Mouse (Mus musculus) hindbrain, embryonic 11.5 days (tissue): ENCODE data around the gene Arhgdia. TPM values are rescaled to one million over a fixed set of nuclear protein-coding genes. Genes with fewer than 3 reads are reported as not detected.

Source experiments
- ATAC-seq: fragments of 200-750 bp; cut with Nextera tagmentation; 2 replicates; pipeline ENCODE4 v1.8.0; 2017; ENCODE audit warnings: mild to moderate bottlenecking, moderate TSS enrichment, moderate library complexity; ENCODE audit not compliant: low FRiP score
- DNase-seq: peaks from one replicate; pipeline ENCODE4 v3.0.0-alpha.2; 2015; ENCODE audit warnings: low spot score
- H3K27ac ChIP-seq: fragments of 300-500 bp; sonication (generic); 2 replicates; pipeline ENCODE4 v1.5.1; 2014; ENCODE audit warnings: mild to moderate bottlenecking, low read depth, low read length
- H3K27me3 ChIP-seq: fragments of 300-500 bp; sonication (generic); 2 replicates; pipeline ENCODE4 v1.6.1; 2014; ENCODE audit warnings: mild to moderate bottlenecking, low read length, moderate library complexity, mixed read lengths; ENCODE audit not compliant: control insufficient read depth, insufficient read depth
- H3K36me3 ChIP-seq: fragments of 300-500 bp; sonication (generic); 2 replicates; pipeline ENCODE4 v1.6.1; 2014; ENCODE audit warnings: mild to moderate bottlenecking, low read length, moderate library complexity, mixed read lengths; ENCODE audit not compliant: control insufficient read depth, insufficient read depth
- H3K4me1 ChIP-seq: fragments of 300-500 bp; sonication (generic); replicated peaks from 2 replicates; pipeline ENCODE4 v1.6.1; 2014; ENCODE audit warnings: low read length, mixed read lengths; ENCODE audit not compliant: control insufficient read depth, insufficient read depth
- H3K4me2 ChIP-seq: fragments of 300-500 bp; sonication (generic); replicated peaks from 2 replicates; pipeline ENCODE4 v1.6.1; 2014; ENCODE audit warnings: mild to moderate bottlenecking, low read depth, low read length
- H3K4me3 ChIP-seq: fragments of 300-500 bp; sonication (generic); 2 replicates; pipeline ENCODE4 v1.5.1; 2014; ENCODE audit warnings: low read depth, low read length
- H3K9ac ChIP-seq: fragments of 300-500 bp; sonication (generic); 2 replicates; pipeline ENCODE4 v1.6.1; 2014; ENCODE audit warnings: low read depth, low read length
- H3K9me3 ChIP-seq: fragments of 300-500 bp; sonication (generic); 2 replicates; pipeline ENCODE4 v1.6.1; 2016; ENCODE audit warnings: low read length; ENCODE audit not compliant: control insufficient read depth
- WGBS: fragments of 180-500 bp; shearing (Covaris S2); extraction: QIAGEN DNeasy Blood & Tissue Kit; methylation state at CpG from one replicate; pipeline ENCODE4 v1.1.7; 2014; 5-methylcytosine and 5-hydroxymethylcytosine counted together
- polyA plus RNA-seq: library from polyadenylated mRNA; unstranded; fragments of >200 nt; fragmentation: Nextera tagmentation; extraction: Ambion mirVana; gene quantifications from 2 replicates; pipeline ENCODE4 v1.2.1, GENCODE M21; 2014

The Arhgdia gene
- 576 and 591 TPM in 2 replicates for polyA plus RNA-seq

GRCm38 (mm10) chr11:120581490-120582267 lies at the start of gene Arhgdia:
Gene Arhgdia (minus strand): TSS chr11:120581624.
- DNase-seq (peak; percentile 93), ATAC-seq (peak; percentile 64)
- Histone ChIP-seq H3K4me1 (peaks cover 6% of the 10 kb centered on the region), H3K4me2 (peak within 1 kb of the TSS; percentile 96), H3K4me3 (peak within 1 kb of the TSS; percentile 94), H3K36me3 (peaks cover 26% of the 10 kb centered on the region), H3K9ac (peak within 1 kb of the TSS; percentile 98), H3K27me3 (no peaks in the 10 kb centered on the region), H3K27ac (peak within 1 kb of the TSS; percentile 82), H3K9me3 (no peaks in the 10 kb centered on the region)
- WGBS = 6% methylated on average over 54 of the region's 75 CpGs

- no peak for DNase-seq
- Histone ChIP-seq H3K9me3 (no peaks in the 10 kb centered on the region), H3K4me2 (no peak overlapping the region), H3K4me3 (no peak overlapping the region), H3K27me3 (no peaks in the 10 kb centered on the region), H3K9ac (peak overlapping the region; percentile 11; the same call in 1 of the 2 replicates), H3K27ac (0 out of 2 replicates have a peak overlapping the region, but pooled peaks have one; percentile 12), H3K4me1 (peaks cover 11% of the 10 kb centered on the region), H3K36me3 (peaks cover 3% of the 10 kb centered on the region)
- WGBS = 42% methylated on average over 5 of the region's 5 CpGs
- ATAC-seq = no peak
Observed at GRCm38 (mm10) chr11:120630401-120630871, 49.0 kb upstream of the Arhgdia start.

GRCm38 (mm10) chr11:120629911-120630310 lies 48.5 kb upstream of the Arhgdia start:
- DNase-seq (no peak), ATAC-seq (no peak)
- Histone ChIP-seq H3K9me3 (no peaks in the 10 kb centered on the region), H3K4me1 (peaks cover 15% of the 10 kb centered on the region), H3K27ac (0 out of 2 replicates have a peak overlapping the region, but pooled peaks have one; percentile 12), H3K4me2 (no peak overlapping the region), H3K9ac (peak overlapping the region; percentile 11; the same call in 1 of the 2 replicates), H3K27me3 (no peaks in the 10 kb centered on the region), H3K4me3 (no peak overlapping the region), H3K36me3 (peaks cover 3% of the 10 kb centered on the region)
- WGBS = 29% methylated on average over 7 of the region's 7 CpGs

GRCm38 (mm10) chr11:120629341-120629730 lies 47.9 kb upstream of the Arhgdia start:
- H3K4me1 ChIP-seq = peaks cover 15% of the 10 kb centered on the region
- H3K9me3 ChIP-seq = no peaks in the 10 kb centered on the region
- ATAC-seq = no peak
- DNase-seq = no peak
- H3K4me2 ChIP-seq = no peak overlapping the region
- WGBS = 80% methylated on average over 21 of the region's 23 CpGs
- H3K27me3 ChIP-seq = no peaks in the 10 kb centered on the region
- H3K4me3 ChIP-seq = no peak overlapping the region
- H3K36me3 ChIP-seq = peaks cover 3% of the 10 kb centered on the region
- no peak overlapping the region for H3K9ac ChIP-seq
- H3K27ac ChIP-seq = 0 out of 2 replicates have a peak overlapping the region, but pooled peaks have one; percentile 12

GRCm38 (mm10) chr11:120628601-120629340 lies 47.3 kb upstream of the Arhgdia start:
- Histone ChIP-seq H3K36me3 (peaks cover 3% of the 10 kb centered on the region), H3K9ac (no peak overlapping the region), H3K27ac (no peak overlapping the region), H3K4me3 (no peak overlapping the region), H3K4me1 (peaks cover 17% of the 10 kb centered on the region), H3K27me3 (no peaks in the 10 kb centered on the region), H3K9me3 (no peaks in the 10 kb centered on the region), H3K4me2 (no peak overlapping the region)
- ATAC-seq (no peak), DNase-seq (no peak)
- WGBS = 97% methylated on average over 23 of the region's 23 CpGs

- 85% methylated on average over 22 of the region's 22 CpGs for WGBS
Observed at GRCm38 (mm10) chr11:120627468-120628300, 46.3 kb upstream of the Arhgdia start.

GRCm38 (mm10) chr11:120626785-120627467 lies 45.5 kb upstream of the Arhgdia start:
- no peak overlapping the region for H3K9ac ChIP-seq
- no peaks in the 10 kb centered on the region for H3K27me3 ChIP-seq
- H3K4me1 ChIP-seq = peaks cover 12% of the 10 kb centered on the region
- no peak overlapping the region for H3K4me2 ChIP-seq
- ATAC-seq = no peak
- peaks cover 3% of the 10 kb centered on the region for H3K36me3 ChIP-seq
- no peaks in the 10 kb centered on the region for H3K9me3 ChIP-seq
- no peak overlapping the region for H3K4me3 ChIP-seq
- WGBS = 92% methylated on average over 11 of the region's 11 CpGs
- DNase-seq = no peak
- no peak overlapping the region for H3K27ac ChIP-seq

More at GRCm38 (mm10) chr11:120627468-120628300, 46.3 kb upstream of the Arhgdia start:
- DNase-seq (no peak), ATAC-seq (no peak)
- no peak overlapping the region for H3K4me3 ChIP-seq
- peaks cover 3% of the 10 kb centered on the region for H3K36me3 ChIP-seq
- H3K4me2 ChIP-seq = no peak overlapping the region
- H3K27me3 ChIP-seq = no peaks in the 10 kb centered on the region
- peaks cover 17% of the 10 kb centered on the region for H3K4me1 ChIP-seq
- H3K9me3 ChIP-seq = no peaks in the 10 kb centered on the region
- H3K27ac ChIP-seq = no peak overlapping the region
- no peak overlapping the region for H3K9ac ChIP-seq
